Mouse (Mus musculus): ENCODE results near the gene Fam185a.

DNA sequence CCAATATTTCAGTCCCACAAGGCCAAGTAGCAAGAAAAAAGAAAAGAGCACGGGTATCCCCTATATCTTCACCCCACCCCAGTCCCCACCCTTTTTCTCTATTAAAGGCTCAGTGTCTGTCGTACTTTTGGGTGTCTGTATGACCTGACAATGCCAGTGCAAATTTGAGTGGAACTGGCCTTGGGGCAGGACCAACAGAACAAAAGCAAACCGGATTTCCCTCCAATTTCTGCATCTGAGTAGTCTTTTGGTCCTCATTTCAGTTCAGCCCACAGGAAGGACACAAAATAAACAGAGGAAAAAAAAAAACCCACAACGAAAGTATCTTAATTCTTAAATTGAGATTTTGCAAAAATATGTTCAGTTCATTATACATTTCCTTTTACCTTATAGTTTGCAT, 6.1 kb upstream of the Fam185a start:
- TF ChIP-seq POLR2A (IDR thresholded peaks at IDR 0.05; ENCODE audit: insufficient read length, low read depth) (no peak), REST (IDR thresholded peaks at IDR 0.05; ENCODE audit: insufficient read depth, insufficient read length) (no peak), MAX (IDR thresholded peaks at IDR 0.05; ENCODE audit: low read depth) (no peak), TCF12 (IDR thresholded peaks at IDR 0.05; ENCODE audit: insufficient read depth, poor library complexity, severe bottlenecking) (no peak), USF1 (IDR thresholded peaks at IDR 0.05; ENCODE audit: low read depth) (no peak), E2F4 (IDR thresholded peaks at IDR 0.05; ENCODE audit: insufficient read depth) (no peak)

Data from myocyte (in vitro differentiated cells).